Comparison of ENCODE assay signal across 8 mouse cellular contexts in the genomic region with DNA sequence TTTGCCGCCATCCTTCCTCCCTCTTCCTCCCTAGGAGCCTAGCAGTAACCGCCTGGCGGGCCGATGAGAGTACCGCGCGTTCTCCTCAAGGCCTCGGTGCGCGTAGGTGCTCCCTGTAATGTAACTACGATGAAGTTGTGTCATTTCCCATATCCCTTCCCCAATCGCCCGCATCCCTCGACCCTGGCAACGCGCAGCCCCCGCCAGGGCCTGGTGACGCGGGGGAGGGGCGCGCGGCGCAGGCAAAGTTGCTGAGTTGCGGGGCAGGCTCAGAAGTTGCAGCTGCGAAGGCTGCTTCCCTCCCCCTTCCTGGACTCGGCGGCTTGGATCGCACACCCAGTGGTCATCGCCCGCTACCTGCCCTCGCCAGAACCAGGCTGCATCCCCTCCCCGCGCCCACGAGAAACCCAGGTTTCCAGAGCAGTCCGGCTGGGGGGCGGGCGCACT. TPM values are rescaled to one million over a fixed set of nuclear protein-coding genes. Genes with fewer than 3 reads are reported as not detected.
DNase-seq lines count a peak whose midpoint lies in the region; ATAC-seq and TF ChIP-seq lines count a peak whose summit lies in the region.

A gene (plus strand): TSS at position 254 of the 447 bp plus-strand sequence.

- TF ChIP-seq POLR2A in cortical plate, adult 2 months (IDR thresholded peaks at IDR 0.05; ENCODE audit: extremely low read depth, insufficient read depth, low read length), result no peak

- no peaks in the 10 kb centered on the region for H3K4me1 ChIP-seq in cortical plate, adult 2 months (ENCODE audit: control insufficient read depth, insufficient read depth, low read length)
- peaks cover 18% of the 10 kb centered on the region for H3K4me1 ChIP-seq in hindbrain, embryonic 15.5 days (replicated peaks)

- H3K27me3 ChIP-seq in hindbrain, embryonic 15.5 days, result 0 out of 2 replicates have a peak, but pooled peaks cover 12% of the 10 kb centered on the region

- H3K9me3 ChIP-seq in hindbrain, embryonic 15.5 days, result no peaks in the 10 kb centered on the region

- H3K27ac ChIP-seq in cortical plate, adult 2 months (ENCODE audit: insufficient read depth, low read length), result no peak within 1 kb of the TSS
- H3K27ac ChIP-seq in hindbrain, embryonic 15.5 days (replicated peaks), result no peak within 1 kb of the TSS
- peak within 1 kb of the TSS; percentile 57 for H3K27ac ChIP-seq in left cerebral cortex, adult 2 months

- peak within 1 kb of the TSS; percentile 100 for H3K4me2 ChIP-seq in hindbrain, embryonic 15.5 days

- H3K4me3 ChIP-seq in cortical plate, adult 2 months (ENCODE audit: insufficient read depth, low read length), result peak within 1 kb of the TSS; percentile 39
- peak within 1 kb of the TSS; percentile 54 for H3K4me3 ChIP-seq in hindbrain, embryonic 15.5 days
- H3K4me3 ChIP-seq in left cerebral cortex, adult 2 months, result peak within 1 kb of the TSS; percentile 52

- ATAC-seq in hindbrain, embryonic 15.5 days (ENCODE audit: low FRiP score, low read depth), result peak; percentile 74; the same call in 1 of the 2 replicates
- ATAC-seq in inflammation-experienced regulatory T-cells, adult 6 months, result no peak

- DNase-seq in NIH3T3 (ENCODE audit: low read depth), result peak; percentile 11
- DNase-seq in gastrocnemius, adult 8-10 months (ENCODE audit: low spot score in 2 of 2), result peak; percentile 18 to 21
- peak; percentile 43 to 46 for DNase-seq in left cerebral cortex, adult 2 months (ENCODE audit: extremely low spot score in 1 of 2, low spot score in 2 of 2)
- peak; percentile 66 to 68 for DNase-seq in lung, postnatal 4 days
- DNase-seq in retina, postnatal 7 days (ENCODE audit: low read depth, low spot score), result peak; percentile 30

- TF ChIP-seq CTCF in cortical plate, adult 2 months (IDR thresholded peaks at IDR 0.05; ENCODE audit: extremely low read depth, insufficient read depth, low read length), result no peak
- peak; percentile 24 for TF ChIP-seq CTCF in left cerebral cortex, adult 2 months (IDR thresholded peaks at IDR 0.05)

- H3K36me3 ChIP-seq in hindbrain, embryonic 15.5 days, result no peaks in the 10 kb centered on the region

- H3K9ac ChIP-seq in hindbrain, embryonic 15.5 days, result peak within 1 kb of the TSS; percentile 36

- intact Hi-C loops in left cerebral cortex, adult 2 months (cut with DNase I), result no loop called here

- under 1% methylated on average over 37 of the region's 37 CpGs for WGBS in hindbrain, embryonic 15.5 days

RNA-seq across cellular contexts. Expression of the gene that starts here (rescaled TPM):
- 32.0 and 32.9 TPM in 2 replicates for polyA plus RNA-seq in cortical plate, adult 2 months (2012; rRNA removed)
- 10 to 100 TPM; 21.4 to 34.5 (median 25.8) TPM for total RNA-seq in gastrocnemius, adult 8-10 months (2022)
- polyA plus RNA-seq in hindbrain, embryonic 15.5 days (2015; fragmentation: Nextera tagmentation; extraction: Ambion mirVana), result 2.8 and 3.4 TPM in 2 replicates
- 10 to 100 TPM; 36.2 to 48.7 TPM for total RNA-seq in left cerebral cortex, adult 2 months (2021)
- 1 to 10 TPM in 2 of 3 experiments, under 1 TPM in 1; 0.91 to 6.8 (median 5.0) TPM for polyA plus RNA-seq in inflammation-experienced regulatory T-cells, adult 6 months (2017; shearing (Covaris generic))

Comparison
In these comparisons a context has a peak if more than half of its experiments do, and no peak if none do; other contexts are left out.
1. DNase-seq: peak in every context shown above with its lines; median percentile 67 in lung, postnatal 4 days; 44 in left cerebral cortex, adult 2 months; 30 in retina, postnatal 7 days; 20 in gastrocnemius, adult 8-10 months; 11 in NIH3T3.